Mouse (Mus musculus): ENCODE results near the gene Tfam. TPM values are rescaled to one million over a fixed set of nuclear protein-coding genes. Genes with fewer than 3 reads are reported as not detected.

Gene Tfam
- polyA plus RNA-seq, 1 experiment from 2014 or later, result 49.9 TPM

DNA sequence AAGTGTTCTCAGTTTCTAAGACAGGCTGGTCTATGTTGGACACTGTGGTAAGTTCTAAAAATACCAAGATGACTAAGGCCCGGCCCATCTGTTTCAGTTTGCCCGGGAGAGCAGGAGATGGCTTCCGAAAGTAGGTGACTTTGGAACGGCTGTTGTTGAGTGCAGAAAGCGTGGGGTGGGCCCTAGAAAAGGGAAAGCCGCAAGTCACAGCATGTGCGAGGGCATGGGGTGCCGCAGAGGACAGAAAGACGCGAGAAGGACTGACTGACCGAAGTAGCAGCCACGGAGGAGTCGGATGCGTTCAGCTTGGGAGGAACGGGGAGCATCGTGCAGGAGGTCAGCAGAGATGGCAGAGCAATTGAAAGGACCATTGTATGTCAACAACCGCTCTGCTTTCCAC is 12.4 kb upstream of the Tfam start:
- no peak for ATAC-seq (ENCODE audit: insufficient number of reproducible peaks, insufficient read depth, low FRiP score, low read depth)
- H3K36me3 ChIP-seq (ENCODE audit: control insufficient read depth, insufficient read depth, low read length), result peaks cover 14% of the 10 kb centered on the region
- no peaks in the 10 kb centered on the region for H3K9me3 ChIP-seq (ENCODE audit: control insufficient read depth, low read length)
- peak overlapping the region; percentile 47 for H3K4me2 ChIP-seq (ENCODE audit: low read length)
- peak overlapping the region; percentile 63 for H3K9ac ChIP-seq (ENCODE audit: low read length)
- no peak overlapping the region for H3K27ac ChIP-seq (replicated peaks in 1 of 2; ENCODE audit: control insufficient read depth in 1 of 2, insufficient read depth in 1 of 2, low read depth in 2 of 2, low read length in 2 of 2)
- H3K27me3 ChIP-seq (ENCODE audit: control insufficient read depth, insufficient read depth, low read length), result no peaks in the 10 kb centered on the region
- H3K4me1 ChIP-seq (ENCODE audit: control insufficient read depth in 2 of 2, insufficient read depth in 2 of 2, low read length in 2 of 2), result peaks cover 4 to 6% of the 10 kb centered on the region in 2 experiments; a peak in 2 of 4 replicates
- WGBS, result 59% methylated on average over 17 of the region's 17 CpGs
- H3K4me3 ChIP-seq (ENCODE audit: control insufficient read depth in 1 of 2, insufficient read depth in 1 of 2, low read depth in 1 of 2, low read length in 2 of 2), result peak overlapping the region; percentile 6 to 17; a peak in 2 of 4 replicates

DNA sequence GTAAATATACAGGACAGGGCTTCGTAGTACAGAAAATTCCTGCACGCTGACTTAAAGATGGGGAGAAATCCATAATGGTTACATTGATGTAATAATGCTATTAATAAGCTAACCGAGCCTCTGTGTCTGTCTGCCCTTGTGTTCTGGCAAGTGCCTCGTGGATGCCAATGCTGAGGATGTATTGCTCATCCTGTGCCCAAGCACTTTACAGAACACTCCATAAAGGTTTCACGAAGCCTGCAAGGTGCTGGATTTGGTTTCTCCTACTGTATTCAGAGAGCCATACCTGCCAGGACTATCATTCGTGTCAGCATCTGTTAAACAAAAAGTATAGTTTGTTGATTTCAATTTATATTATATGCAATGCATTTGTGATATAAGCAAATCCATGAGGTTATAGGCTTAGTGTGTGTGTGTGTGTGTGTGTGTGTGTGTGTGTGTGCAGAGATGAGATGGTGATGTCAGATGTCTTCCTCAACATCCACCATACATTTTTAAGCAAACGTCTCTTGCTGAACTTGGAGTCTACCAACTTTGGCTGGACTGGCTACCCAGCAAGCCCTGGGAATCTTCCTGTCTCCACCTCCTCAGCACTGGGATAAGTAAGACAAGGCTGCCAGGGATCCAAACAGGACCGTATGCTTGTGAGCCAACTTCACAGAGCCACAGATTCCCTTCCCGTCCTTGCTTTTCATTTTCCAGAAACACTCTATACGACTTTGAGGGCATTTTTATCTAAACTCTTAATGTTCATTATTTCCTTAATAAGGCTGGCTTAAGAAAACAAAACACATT is 11.2 kb upstream of the Tfam start:
- H3K4me3 ChIP-seq (ENCODE audit: control insufficient read depth in 1 of 2, insufficient read depth in 1 of 2, low read depth in 1 of 2, low read length in 2 of 2), result no peak overlapping the region
- H3K4me2 ChIP-seq (ENCODE audit: low read length), result no peak overlapping the region
- no peak overlapping the region for H3K27ac ChIP-seq (replicated peaks in 1 of 2; ENCODE audit: control insufficient read depth in 1 of 2, insufficient read depth in 1 of 2, low read depth in 2 of 2, low read length in 2 of 2)
- no peaks in the 10 kb centered on the region for H3K9me3 ChIP-seq (ENCODE audit: control insufficient read depth, low read length)
- H3K4me1 ChIP-seq (ENCODE audit: control insufficient read depth in 2 of 2, insufficient read depth in 2 of 2, low read length in 2 of 2), result peaks cover 4 to 6% of the 10 kb centered on the region in 2 experiments; a peak in 2 of 4 replicates
- H3K36me3 ChIP-seq (ENCODE audit: control insufficient read depth, insufficient read depth, low read length), result peaks cover 2% of the 10 kb centered on the region
- H3K27me3 ChIP-seq (ENCODE audit: control insufficient read depth, insufficient read depth, low read length), result no peaks in the 10 kb centered on the region
- no peak overlapping the region for H3K9ac ChIP-seq (ENCODE audit: low read length)
- ATAC-seq (ENCODE audit: insufficient number of reproducible peaks, insufficient read depth, low FRiP score, low read depth), result no peak
- WGBS, result 62% methylated on average over 10 of the region's 10 CpGs

DNA sequence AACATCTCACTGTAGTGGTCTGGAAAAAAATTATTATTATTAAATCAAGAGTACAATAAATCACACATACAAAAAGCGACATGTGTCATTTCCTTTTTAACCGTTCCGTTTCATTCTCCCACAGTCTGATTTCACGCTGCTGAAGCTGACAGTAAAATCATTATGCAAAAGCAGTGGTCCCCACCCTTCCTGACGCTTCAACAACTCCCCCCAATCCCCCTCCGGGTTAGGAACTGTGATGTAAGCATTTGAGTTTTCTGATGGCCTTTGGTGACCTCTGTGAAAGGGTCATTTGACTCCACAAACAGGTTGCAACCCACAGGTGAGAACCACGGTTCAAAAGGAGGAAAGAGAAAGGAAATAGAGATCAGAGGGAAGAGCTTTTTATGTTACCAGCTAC is 8.9 kb upstream of the Tfam start:
- Histone ChIP-seq H3K9ac (ENCODE audit: low read length) (no peak overlapping the region), H3K4me3 (ENCODE audit: control insufficient read depth in 1 of 2, insufficient read depth in 1 of 2, low read depth in 1 of 2, low read length in 2 of 2) (no peak overlapping the region), H3K27ac (replicated peaks in 1 of 2; ENCODE audit: control insufficient read depth in 1 of 2, insufficient read depth in 1 of 2, low read depth in 2 of 2, low read length in 2 of 2) (no peak overlapping the region), H3K9me3 (ENCODE audit: control insufficient read depth, low read length) (no peaks in the 10 kb centered on the region), H3K27me3 (ENCODE audit: control insufficient read depth, insufficient read depth, low read length) (no peaks in the 10 kb centered on the region), H3K36me3 (ENCODE audit: control insufficient read depth, insufficient read depth, low read length) (no peaks in the 10 kb centered on the region), H3K4me2 (ENCODE audit: low read length) (no peak overlapping the region), H3K4me1 (ENCODE audit: control insufficient read depth in 2 of 2, insufficient read depth in 2 of 2, low read length in 2 of 2) (peaks cover 4 to 6% of the 10 kb centered on the region in 2 experiments; a peak in 2 of 4 replicates)
- ATAC-seq (ENCODE audit: insufficient number of reproducible peaks, insufficient read depth, low FRiP score, low read depth), result no peak
- WGBS, result 52% methylated on average over 7 of the region's 7 CpGs

DNA sequence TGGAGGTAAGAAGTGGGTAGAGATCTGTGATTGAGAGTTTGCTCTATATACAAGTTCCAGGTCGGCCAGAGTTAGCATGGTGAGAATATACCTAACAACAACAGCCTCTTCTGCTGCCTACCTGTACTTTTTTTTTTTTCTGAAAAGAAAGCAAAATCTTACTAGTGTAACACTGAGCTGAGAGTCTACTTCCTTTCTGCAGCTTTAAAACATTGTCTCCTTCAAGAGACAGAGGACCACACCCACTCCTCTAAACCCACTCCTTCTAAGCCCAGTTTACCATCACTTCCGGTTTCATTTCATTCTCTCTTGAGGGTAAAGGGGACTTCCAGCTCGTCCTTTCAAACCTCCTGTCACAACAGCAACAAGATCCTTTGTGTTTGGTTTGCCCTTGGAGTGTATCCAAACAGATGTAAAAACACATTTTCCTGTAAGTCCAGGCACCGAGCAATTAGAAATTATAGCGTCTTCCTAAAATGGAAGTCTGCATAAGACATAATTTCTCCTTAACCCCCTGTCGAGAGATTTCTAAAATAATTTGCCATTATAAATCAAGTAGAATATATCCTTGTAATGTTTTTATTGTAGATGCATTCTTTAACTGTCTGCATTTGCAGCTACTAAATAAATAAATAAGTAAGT is 1.5 kb upstream of the Tfam start:
- WGBS, result 59% methylated on average over 6 of the region's 6 CpGs

DNA sequence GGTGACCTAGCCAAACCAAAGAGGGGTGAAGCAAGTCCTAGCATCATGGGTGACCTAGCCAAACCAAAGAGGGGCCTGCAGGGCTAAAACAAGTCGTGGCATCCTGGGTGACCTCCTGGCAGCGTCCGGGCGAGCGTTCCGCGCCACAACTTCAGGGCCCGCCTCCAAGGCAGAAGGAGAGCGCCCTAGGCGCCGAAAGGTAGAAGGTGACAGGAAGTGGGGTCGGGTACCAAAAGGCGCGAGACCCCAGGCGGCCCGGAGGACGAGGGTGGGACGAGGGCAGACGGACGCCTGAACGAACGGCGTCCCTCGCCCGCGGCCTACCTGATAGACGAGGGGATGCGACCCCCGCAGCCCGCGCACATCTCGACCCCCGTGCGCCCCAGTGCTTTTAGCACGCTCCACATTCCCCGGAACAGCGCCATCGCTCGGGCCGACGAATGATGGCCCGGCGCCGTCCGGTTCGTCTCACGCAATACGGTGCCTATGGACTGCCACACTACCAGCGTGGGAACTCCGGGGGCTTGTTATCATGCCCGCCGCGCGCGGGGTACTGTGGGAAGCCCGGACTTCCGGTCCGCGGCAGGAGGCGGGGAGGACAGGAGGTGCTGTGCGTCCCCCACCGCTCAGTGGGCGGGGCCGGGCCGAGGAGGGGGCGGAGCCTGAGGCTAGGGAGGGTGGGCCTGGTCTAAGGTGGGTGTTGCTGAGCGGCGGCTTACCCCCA is 402 bp downstream of the Tfam start:
- peak; percentile 98 for ATAC-seq (ENCODE audit: insufficient number of reproducible peaks, insufficient read depth, low FRiP score, low read depth)
- WGBS, result 0% methylated on average over 65 of the region's 68 CpGs
- H3K9me3 ChIP-seq (ENCODE audit: control insufficient read depth, low read length), result no peaks in the 10 kb centered on the region

More for the DNA sequence above, 1.5 kb upstream of the Tfam start:
- Histone ChIP-seq H3K9ac (ENCODE audit: low read length) (no peak overlapping the region), H3K4me3 (ENCODE audit: control insufficient read depth in 1 of 2, insufficient read depth in 1 of 2, low read depth in 1 of 2, low read length in 2 of 2) (no peak overlapping the region), H3K36me3 (ENCODE audit: control insufficient read depth, insufficient read depth, low read length) (peaks cover 14% of the 10 kb centered on the region), H3K4me1 (ENCODE audit: control insufficient read depth in 2 of 2, insufficient read depth in 2 of 2, low read length in 2 of 2) (peaks cover 0 to 6% of the 10 kb centered on the region in 2 experiments; a peak in 2 of 4 replicates), H3K27me3 (ENCODE audit: control insufficient read depth, insufficient read depth, low read length) (no peaks in the 10 kb centered on the region), H3K4me2 (ENCODE audit: low read length) (no peak overlapping the region), H3K9me3 (ENCODE audit: control insufficient read depth, low read length) (no peaks in the 10 kb centered on the region), H3K27ac (replicated peaks in 1 of 2; ENCODE audit: control insufficient read depth in 1 of 2, insufficient read depth in 1 of 2, low read depth in 2 of 2, low read length in 2 of 2) (no peak overlapping the region)
- no peak for ATAC-seq (ENCODE audit: insufficient number of reproducible peaks, insufficient read depth, low FRiP score, low read depth)

DNA sequence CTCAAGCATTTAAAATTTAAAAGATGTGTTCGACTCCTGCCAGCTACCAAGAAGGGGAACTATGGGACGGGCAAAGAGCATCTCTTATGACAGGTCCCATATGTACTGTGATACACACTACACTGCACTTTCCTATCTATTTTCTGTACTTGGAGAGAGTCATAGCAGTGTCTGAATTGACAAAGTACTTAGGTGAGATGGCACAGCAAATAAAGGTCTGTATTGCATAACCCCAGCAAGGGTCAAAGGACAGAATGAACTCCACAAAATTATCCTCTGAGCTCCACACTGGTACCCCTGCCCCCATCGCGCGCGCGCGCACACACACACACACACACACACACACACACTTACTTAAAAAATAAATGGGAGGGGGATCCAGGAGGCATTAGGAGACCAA is 4.0 kb downstream of the Tfam start:
- Histone ChIP-seq H3K27ac (replicated peaks in 1 of 2; ENCODE audit: control insufficient read depth in 1 of 2, insufficient read depth in 1 of 2, low read depth in 2 of 2, low read length in 2 of 2) (no peak overlapping the region), H3K9me3 (ENCODE audit: control insufficient read depth, low read length) (no peaks in the 10 kb centered on the region), H3K9ac (ENCODE audit: low read length) (no peak overlapping the region), H3K4me2 (ENCODE audit: low read length) (no peak overlapping the region), H3K36me3 (ENCODE audit: control insufficient read depth, insufficient read depth, low read length) (peaks cover 64% of the 10 kb centered on the region), H3K4me1 (ENCODE audit: control insufficient read depth in 2 of 2, insufficient read depth in 2 of 2, low read length in 2 of 2) (peaks cover 0 to 6% of the 10 kb centered on the region in 2 experiments; a peak in 2 of 4 replicates), H3K27me3 (ENCODE audit: control insufficient read depth, insufficient read depth, low read length) (no peaks in the 10 kb centered on the region), H3K4me3 (ENCODE audit: control insufficient read depth in 1 of 2, insufficient read depth in 1 of 2, low read depth in 1 of 2, low read length in 2 of 2) (no peak overlapping the region)
- 92% methylated on average over 8 of the region's 8 CpGs for WGBS
- no peak for ATAC-seq (ENCODE audit: insufficient number of reproducible peaks, insufficient read depth, low FRiP score, low read depth)

More for the DNA sequence above, 402 bp downstream of the Tfam start:
- Histone ChIP-seq H3K4me2 (ENCODE audit: low read length) (peak overlapping the region; percentile 65), H3K27me3 (ENCODE audit: control insufficient read depth, insufficient read depth, low read length) (no peaks in the 10 kb centered on the region), H3K4me1 (ENCODE audit: control insufficient read depth in 2 of 2, insufficient read depth in 2 of 2, low read length in 2 of 2) (peaks cover 0 to 6% of the 10 kb centered on the region in 2 experiments; a peak in 2 of 4 replicates), H3K36me3 (ENCODE audit: control insufficient read depth, insufficient read depth, low read length) (peaks cover 33% of the 10 kb centered on the region), H3K4me3 (ENCODE audit: control insufficient read depth in 1 of 2, insufficient read depth in 1 of 2, low read depth in 1 of 2, low read length in 2 of 2) (peak overlapping the region; percentile 85 to 86), H3K9ac (ENCODE audit: low read length) (peak overlapping the region; percentile 95), H3K27ac (replicated peaks in 1 of 2; ENCODE audit: control insufficient read depth in 1 of 2, insufficient read depth in 1 of 2, low read depth in 2 of 2, low read length in 2 of 2) (peak overlapping the region; percentile 60 to 80)

DNA sequence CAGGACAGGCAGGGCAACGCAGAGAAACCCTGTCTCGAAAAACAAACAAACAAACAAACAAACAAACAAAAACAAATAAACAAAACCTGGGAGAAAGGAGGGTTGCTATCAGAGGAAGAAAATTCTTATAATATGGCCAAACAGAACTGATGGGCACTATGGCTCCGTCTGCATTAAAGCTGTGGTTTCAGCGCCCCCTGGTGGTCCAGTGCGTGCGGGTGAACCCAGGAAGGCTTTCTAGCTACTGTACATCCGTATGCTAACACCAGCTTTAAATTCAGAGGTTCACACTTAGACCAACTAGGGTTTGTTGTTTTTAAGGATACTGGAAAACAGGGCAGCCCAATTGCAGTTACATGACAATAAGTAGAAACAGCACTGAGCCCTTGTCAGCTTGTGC is 12.2 kb downstream of the Tfam start:
- WGBS, result 35% methylated on average over 7 of the region's 7 CpGs

More for the DNA sequence above, 12.2 kb downstream of the Tfam start:
- H3K27ac ChIP-seq (replicated peaks in 1 of 2; ENCODE audit: control insufficient read depth in 1 of 2, insufficient read depth in 1 of 2, low read depth in 2 of 2, low read length in 2 of 2), result no peak overlapping the region
- peaks cover 0 to 3% of the 10 kb centered on the region in 2 experiments; a peak in 1 of 4 replicates for H3K4me1 ChIP-seq (ENCODE audit: control insufficient read depth in 2 of 2, insufficient read depth in 2 of 2, low read length in 2 of 2)
- peaks cover 63% of the 10 kb centered on the region for H3K36me3 ChIP-seq (ENCODE audit: control insufficient read depth, insufficient read depth, low read length)
- no peak overlapping the region for H3K9ac ChIP-seq (ENCODE audit: low read length)
- H3K9me3 ChIP-seq (ENCODE audit: control insufficient read depth, low read length), result no peaks in the 10 kb centered on the region
- no peaks in the 10 kb centered on the region for H3K27me3 ChIP-seq (ENCODE audit: control insufficient read depth, insufficient read depth, low read length)
- ATAC-seq (ENCODE audit: insufficient number of reproducible peaks, insufficient read depth, low FRiP score, low read depth), result no peak
- H3K4me2 ChIP-seq (ENCODE audit: low read length), result no peak overlapping the region
- no peak overlapping the region for H3K4me3 ChIP-seq (ENCODE audit: control insufficient read depth in 1 of 2, insufficient read depth in 1 of 2, low read depth in 1 of 2, low read length in 2 of 2)
